Mouse (Mus musculus) embryo, embryonic 10.5 days (tissue): ENCODE results near the gene Zfp575.
A peak's percentile ranks its signal among the peaks of the same experiment; 100 is the strongest.

Experiments
- DNase-seq: peaks from one replicate; pipeline ENCODE4 v3.0.0-alpha.2; 2015; ENCODE audit warnings: low spot score

Gene Zfp575

GRCm38 (mm10) chr7:24563191-24563836 lies 24.1 kb downstream of the Zfp575 start:
- DNase-seq: no peak

GRCm38 (mm10) chr7:24561450-24561849 lies 26.0 kb downstream of the Zfp575 start:
- no peak for DNase-seq

- no peak for DNase-seq
These were observed 31.7 kb downstream of the Zfp575 start for GRCm38 (mm10) chr7:24555786-24556185.

GRCm38 (mm10) chr7:24551985-24552759 lies 35.3 kb downstream of the Zfp575 start:
- no peak for DNase-seq

GRCm38 (mm10) chr7:24547534-24548036 lies 39.9 kb downstream of the Zfp575 start:
- no peak for DNase-seq

GRCm38 (mm10) chr7:24546634-24547389 lies 40.6 kb downstream of the Zfp575 start:
- peak; percentile 100 for DNase-seq

- DNase-seq: no peak
These were observed 41.3 kb downstream of the Zfp575 start, which contains the start of the genes Pinlyp and Xrcc1 for GRCm38 (mm10) chr7:24546068-24546614. Pinlyp (minus strand) TSS chr7:24546118. Xrcc1 (plus strand) TSS chr7:24546289.

GRCm38 (mm10) chr7:24544506-24544905 lies 42.9 kb downstream of the Zfp575 start:
- no peak for DNase-seq

- no peak for DNase-seq
These were observed 47.8 kb downstream of the Zfp575 start for GRCm38 (mm10) chr7:24539686-24540085.

GRCm38 (mm10) chr7:24538701-24539100 lies 48.7 kb downstream of the Zfp575 start:
- no peak for DNase-seq

- no peak for DNase-seq
These were observed 49.3 kb downstream of the Zfp575 start for GRCm38 (mm10) chr7:24538154-24538553.

GRCm38 (mm10) chr7:24537591-24537990 lies 49.9 kb downstream of the Zfp575 start:
- no peak for DNase-seq

- no peak for DNase-seq
These were observed 50.4 kb downstream of the Zfp575 start for GRCm38 (mm10) chr7:24537081-24537480.

GRCm38 (mm10) chr7:24534301-24534700 lies 53.1 kb downstream of the Zfp575 start:
- DNase-seq: no peak
